In the genomic region with DNA sequence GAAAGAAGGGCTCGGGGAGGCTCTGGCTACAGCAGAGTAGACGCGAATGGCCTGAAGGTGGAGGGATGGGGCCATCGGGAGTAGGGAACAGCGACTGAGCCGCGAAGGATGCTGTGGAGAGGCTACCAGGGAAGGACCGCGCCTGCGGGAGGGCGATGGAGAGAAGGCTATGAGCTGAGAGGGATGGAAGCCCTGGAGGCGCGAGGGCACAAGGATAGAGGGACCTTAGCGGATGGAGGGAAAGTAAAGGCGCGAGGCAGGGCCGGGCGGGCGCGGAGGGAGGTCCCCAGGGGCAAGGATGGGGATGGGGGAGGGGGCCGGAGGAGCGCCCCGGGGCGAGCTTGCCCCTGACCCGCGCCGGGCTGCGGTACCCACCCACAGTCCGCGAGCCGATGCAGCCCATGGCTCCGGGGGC, we compare ENCODE assay signal across 7 mouse cellular contexts. TPM values are rescaled to one million over a fixed set of nuclear protein-coding genes. Genes with fewer than 3 reads are reported as not detected.
DNase-seq lines count a peak whose midpoint lies in the region; ATAC-seq lines count a peak whose summit lies in the region.

No protein-coding gene starts in this region.

- peak; percentile 41; the same call in 1 of the 2 replicates for ATAC-seq in liver, embryonic 11.5 days (replicated peaks; ENCODE audit: low FRiP score)
- peak; percentile 71 for ATAC-seq in forebrain, embryonic 13.5 days
- peak; percentile 69 for ATAC-seq in intestine, embryonic 15.5 days
- peak; percentile 84 for ATAC-seq in midbrain, embryonic 13.5 days

- H3K4me1 ChIP-seq in liver, embryonic 11.5 days (replicated peaks; ENCODE audit: control insufficient read depth, insufficient read depth, low read length) = peaks cover 6% of the 10 kb centered on the region; the same call in 1 of the 2 replicates
- no peaks in the 10 kb centered on the region; the same call in 1 of the 2 replicates for H3K4me1 ChIP-seq in brown adipose tissue, adult 24 weeks (ENCODE audit: control insufficient read depth, insufficient read depth, insufficient read length, low read length)
- peaks cover 12% of the 10 kb centered on the region; the same call in 1 of the 2 replicates for H3K4me1 ChIP-seq in forebrain, embryonic 13.5 days
- peaks cover 17% of the 10 kb centered on the region for H3K4me1 ChIP-seq in intestine, embryonic 15.5 days (replicated peaks)
- peaks cover 34% of the 10 kb centered on the region for H3K4me1 ChIP-seq in midbrain, embryonic 13.5 days (replicated peaks)

- H3K9ac ChIP-seq in liver, embryonic 11.5 days (ENCODE audit: low read depth, low read length) = no peak overlapping the region
- peak overlapping the region; percentile 85 for H3K9ac ChIP-seq in forebrain, embryonic 13.5 days
- H3K9ac ChIP-seq in intestine, embryonic 15.5 days = peak overlapping the region; percentile 47
- H3K9ac ChIP-seq in midbrain, embryonic 13.5 days (replicated peaks) = peak overlapping the region; percentile 90

- H3K9me3 ChIP-seq in liver, embryonic 11.5 days (ENCODE audit: control insufficient read depth, low read length) = no peaks in the 10 kb centered on the region
- no peaks in the 10 kb centered on the region for H3K9me3 ChIP-seq in forebrain, embryonic 13.5 days (replicated peaks)
- no peaks in the 10 kb centered on the region for H3K9me3 ChIP-seq in intestine, embryonic 15.5 days
- no peaks in the 10 kb centered on the region for H3K9me3 ChIP-seq in midbrain, embryonic 13.5 days

- H3K36me3 ChIP-seq in liver, embryonic 11.5 days (ENCODE audit: control insufficient read depth, insufficient read depth, low read length) = no peaks in the 10 kb centered on the region
- peaks cover 6% of the 10 kb centered on the region; the same call in 1 of the 2 replicates for H3K36me3 ChIP-seq in forebrain, embryonic 13.5 days (ENCODE audit: poor library complexity, severe bottlenecking)
- no peaks in the 10 kb centered on the region for H3K36me3 ChIP-seq in intestine, embryonic 15.5 days
- peaks cover 14% of the 10 kb centered on the region for H3K36me3 ChIP-seq in midbrain, embryonic 13.5 days

- no peak overlapping the region for H3K27ac ChIP-seq in liver, embryonic 11.5 days (ENCODE audit: low read depth, low read length)
- no peak overlapping the region for H3K27ac ChIP-seq in brown adipose tissue, adult 24 weeks (replicated peaks; ENCODE audit: low read depth, low read length)
- H3K27ac ChIP-seq in forebrain, embryonic 13.5 days = peak overlapping the region; percentile 87
- H3K27ac ChIP-seq in intestine, embryonic 15.5 days = no peak overlapping the region
- H3K27ac ChIP-seq in midbrain, embryonic 13.5 days = peak overlapping the region; percentile 91

- peaks cover 46% of the 10 kb centered on the region for H3K27me3 ChIP-seq in liver, embryonic 11.5 days (replicated peaks; ENCODE audit: control insufficient read depth, insufficient read depth, low read length)
- no peaks in the 10 kb centered on the region for H3K27me3 ChIP-seq in forebrain, embryonic 13.5 days
- peaks cover 33% of the 10 kb centered on the region for H3K27me3 ChIP-seq in intestine, embryonic 15.5 days (replicated peaks)
- H3K27me3 ChIP-seq in midbrain, embryonic 13.5 days = no peaks in the 10 kb centered on the region

- peak overlapping the region; percentile 41 for H3K4me3 ChIP-seq in liver, embryonic 11.5 days (ENCODE audit: low read depth, low read length)
- H3K4me3 ChIP-seq in brown adipose tissue, adult 24 weeks (ENCODE audit: insufficient read depth, low read depth, low read length) = peak overlapping the region; percentile 54
- peak overlapping the region; percentile 73 for H3K4me3 ChIP-seq in forebrain, embryonic 13.5 days
- H3K4me3 ChIP-seq in intestine, embryonic 15.5 days (replicated peaks) = peak overlapping the region; percentile 59
- peak overlapping the region; percentile 75 for H3K4me3 ChIP-seq in midbrain, embryonic 13.5 days (replicated peaks)

- peak overlapping the region; percentile 60 for H3K4me2 ChIP-seq in liver, embryonic 11.5 days
- H3K4me2 ChIP-seq in forebrain, embryonic 13.5 days = peak overlapping the region; percentile 89
- peak overlapping the region; percentile 97 for H3K4me2 ChIP-seq in intestine, embryonic 15.5 days (replicated peaks)
- peak overlapping the region; percentile 89 for H3K4me2 ChIP-seq in midbrain, embryonic 13.5 days (replicated peaks)

- WGBS in liver, embryonic 11.5 days = under 1% methylated on average over 31 of the region's 32 CpGs
- 0% methylated on average over 14 of the region's 32 CpGs for WGBS in forebrain, embryonic 13.5 days
- WGBS in intestine, embryonic 15.5 days = under 1% methylated on average over 29 of the region's 32 CpGs
- WGBS in midbrain, embryonic 13.5 days = under 1% methylated on average over 28 of the region's 32 CpGs

- peak; percentile 45 for DNase-seq in liver, embryonic 11.5 days (ENCODE audit: low spot score)
- no peak for DNase-seq in liver
- DNase-seq in yolk sac, embryonic 10.5 days (ENCODE audit: low spot score) = peak; percentile 5

RNA-seq across cellular contexts. Expression of a gene that starts 0.4 kb away (rescaled TPM):
- polyA plus RNA-seq in liver, embryonic 11.5 days (2014; fragmentation: Nextera tagmentation; extraction: Ambion mirVana) = 0.04 and 0.08 TPM in 2 replicates
- polyA plus RNA-seq in brown adipose tissue, adult 24 weeks (2012; ENCODE audit: insufficient read depth, insufficient read length, missing spikeins) = not detected in 2 replicates
- 4.0 and 4.4 TPM in 2 replicates for polyA plus RNA-seq in forebrain, embryonic 13.5 days (2015; fragmentation: Nextera tagmentation; extraction: Ambion mirVana)
- 0.20 and 0.25 TPM in 2 replicates for polyA plus RNA-seq in intestine, embryonic 15.5 days (2015; fragmentation: Nextera tagmentation; extraction: Ambion mirVana)
- 5.4 and 5.7 TPM in 2 replicates for polyA plus RNA-seq in midbrain, embryonic 13.5 days (2015; fragmentation: Nextera tagmentation; extraction: Ambion mirVana)

RNA-seq across cellular contexts. Expression of a gene that starts 25.4 kb away (rescaled TPM):
- 113 TPM in 2 replicates for polyA plus RNA-seq in liver, embryonic 11.5 days (2014; fragmentation: Nextera tagmentation; extraction: Ambion mirVana)
- polyA plus RNA-seq in brown adipose tissue, adult 24 weeks (2012; ENCODE audit: insufficient read depth, insufficient read length, missing spikeins) = 16.2 and 22.0 TPM in 2 replicates
- 39.8 and 41.1 TPM in 2 replicates for polyA plus RNA-seq in forebrain, embryonic 13.5 days (2015; fragmentation: Nextera tagmentation; extraction: Ambion mirVana)
- polyA plus RNA-seq in intestine, embryonic 15.5 days (2015; fragmentation: Nextera tagmentation; extraction: Ambion mirVana) = 82.7 and 83.4 TPM in 2 replicates
- polyA plus RNA-seq in midbrain, embryonic 13.5 days (2015; fragmentation: Nextera tagmentation; extraction: Ambion mirVana) = 43.2 and 46.2 TPM in 2 replicates

RNA-seq across cellular contexts. Expression of a gene that starts 37.6 kb away (rescaled TPM):
- 0.23 and 0.29 TPM in 2 replicates for polyA plus RNA-seq in liver, embryonic 11.5 days (2014; fragmentation: Nextera tagmentation; extraction: Ambion mirVana)
- 0.79 and 2.3 TPM in 2 replicates for polyA plus RNA-seq in brown adipose tissue, adult 24 weeks (2012; ENCODE audit: insufficient read depth, insufficient read length, missing spikeins)
- 1.3 and 2.0 TPM in 2 replicates for polyA plus RNA-seq in forebrain, embryonic 13.5 days (2015; fragmentation: Nextera tagmentation; extraction: Ambion mirVana)
- polyA plus RNA-seq in intestine, embryonic 15.5 days (2015; fragmentation: Nextera tagmentation; extraction: Ambion mirVana) = 0.13 and 0.20 TPM in 2 replicates
- polyA plus RNA-seq in midbrain, embryonic 13.5 days (2015; fragmentation: Nextera tagmentation; extraction: Ambion mirVana) = 1.9 TPM in 2 replicates

RNA-seq across cellular contexts. Expression of a gene that starts 49.0 kb away (rescaled TPM):
- polyA plus RNA-seq in liver, embryonic 11.5 days (2014; fragmentation: Nextera tagmentation; extraction: Ambion mirVana) = 1.1 and 1.4 TPM in 2 replicates
- polyA plus RNA-seq in brown adipose tissue, adult 24 weeks (2012; ENCODE audit: insufficient read depth, insufficient read length, missing spikeins) = not detected in 2 replicates
- 0.23 and 0.28 TPM in 2 replicates for polyA plus RNA-seq in forebrain, embryonic 13.5 days (2015; fragmentation: Nextera tagmentation; extraction: Ambion mirVana)
- polyA plus RNA-seq in intestine, embryonic 15.5 days (2015; fragmentation: Nextera tagmentation; extraction: Ambion mirVana) = 7.6 TPM in 2 replicates
- polyA plus RNA-seq in midbrain, embryonic 13.5 days (2015; fragmentation: Nextera tagmentation; extraction: Ambion mirVana) = 0.24 TPM in 2 replicates

RNA-seq across cellular contexts. Expression of a gene that starts 59.3 kb away (rescaled TPM):
- 44.5 and 46.1 TPM in 2 replicates for polyA plus RNA-seq in liver, embryonic 11.5 days (2014; fragmentation: Nextera tagmentation; extraction: Ambion mirVana)
- polyA plus RNA-seq in brown adipose tissue, adult 24 weeks (2012; ENCODE audit: insufficient read depth, insufficient read length, missing spikeins) = 3.7 and 7.1 TPM in 2 replicates
- polyA plus RNA-seq in forebrain, embryonic 13.5 days (2015; fragmentation: Nextera tagmentation; extraction: Ambion mirVana) = 62.7 and 73.9 TPM in 2 replicates
- polyA plus RNA-seq in intestine, embryonic 15.5 days (2015; fragmentation: Nextera tagmentation; extraction: Ambion mirVana) = 42.2 and 44.9 TPM in 2 replicates
- 57.3 and 57.6 TPM in 2 replicates for polyA plus RNA-seq in midbrain, embryonic 13.5 days (2015; fragmentation: Nextera tagmentation; extraction: Ambion mirVana)

Comparison
In these comparisons a context has a peak if more than half of its experiments do, and no peak if none do; other contexts are left out.
1. H3K27ac ChIP-seq: peak in forebrain, embryonic 13.5 days (single experiment) and midbrain, embryonic 13.5 days (single experiment); none in liver, embryonic 11.5 days (single experiment), brown adipose tissue, adult 24 weeks (single experiment) and intestine, embryonic 15.5 days (single experiment).
2. Peak in every context shown above with its lines, with median percentiles within 50 percentile points of each other: ATAC-seq, H3K4me2 ChIP-seq and H3K4me3 ChIP-seq.